Comparison of ENCODE assay signal across 24 mouse cellular contexts in genomic region chr14:19759277-19760193, GRCm38 (mm10). TPM values are rescaled to one million over a fixed set of nuclear protein-coding genes. Genes with fewer than 3 reads are reported as not detected.
DNase-seq lines count a peak whose midpoint lies in the region; ATAC-seq lines count a peak whose summit lies in the region.
"Had no signal": no experiment of that assay in that cellular context is flagged by ENCODE, and none has a peak within 500 bp of the region (broad histone marks: within the 10 kb centered on the region; RNA-seq: fewer than 3 reads in every experiment).

No protein-coding gene starts in this region.

- intact Hi-C loops in heart, postnatal 14 days (cut with DNase I), result no loop called here

- H3K9ac ChIP-seq in heart, embryonic 12.5 days, result peak overlapping the region; percentile 51; the same call in 1 of the 2 replicates
- H3K9ac ChIP-seq in limb, embryonic 12.5 days (replicated peaks), result no peak overlapping the region
- H3K9ac ChIP-seq in midbrain, embryonic 13.5 days (replicated peaks), result no peak overlapping the region
- H3K9ac ChIP-seq: embryonic facial prominence, embryonic 13.5 days; hindbrain, embryonic 12.5 days; limb, embryonic 15.5 days; liver, embryonic 15.5 days had no signal

- peaks cover 33% of the 10 kb centered on the region for H3K36me3 ChIP-seq in heart, embryonic 12.5 days
- H3K36me3 ChIP-seq in limb, embryonic 12.5 days, result peaks cover 45% of the 10 kb centered on the region
- no peaks in the 10 kb centered on the region for H3K36me3 ChIP-seq in midbrain, embryonic 13.5 days
- no peaks in the 10 kb centered on the region for H3K36me3 ChIP-seq in hindbrain, embryonic 10.5 days
- H3K36me3 ChIP-seq: hindbrain, embryonic 12.5 days; liver, embryonic 15.5 days had no signal

- no peaks in the 10 kb centered on the region for H3K27me3 ChIP-seq in heart, embryonic 12.5 days (replicated peaks)
- no peaks in the 10 kb centered on the region for H3K27me3 ChIP-seq in limb, embryonic 12.5 days
- 0 out of 2 replicates have a peak, but pooled peaks cover 1% of the 10 kb centered on the region for H3K27me3 ChIP-seq in midbrain, embryonic 13.5 days
- H3K27me3 ChIP-seq in hindbrain, embryonic 10.5 days (ENCODE audit: insufficient read depth, poor library complexity, severe bottlenecking), result no peaks in the 10 kb centered on the region
- H3K27me3 ChIP-seq: embryonic facial prominence, embryonic 13.5 days; hindbrain, embryonic 12.5 days; limb, embryonic 15.5 days; liver, embryonic 15.5 days had no signal

- H3K4me2 ChIP-seq in heart, embryonic 12.5 days, result peak overlapping the region; percentile 51
- H3K4me2 ChIP-seq in limb, embryonic 12.5 days, result no peak overlapping the region
- H3K4me2 ChIP-seq in midbrain, embryonic 13.5 days (replicated peaks), result no peak overlapping the region
- H3K4me2 ChIP-seq: embryonic facial prominence, embryonic 13.5 days; hindbrain, embryonic 12.5 days; limb, embryonic 15.5 days; liver, embryonic 15.5 days had no signal

- WGBS in heart, embryonic 12.5 days, result 6% methylated on average over 10 of the region's 10 CpGs
- WGBS in limb, embryonic 12.5 days, result 75% methylated on average over 10 of the region's 10 CpGs
- 85% methylated on average over 10 of the region's 10 CpGs for WGBS in midbrain, embryonic 13.5 days
- 89% methylated on average over 10 of the region's 10 CpGs for WGBS in hindbrain, embryonic 10.5 days

- H3K4me1 ChIP-seq in heart, embryonic 12.5 days (replicated peaks), result peaks cover 73% of the 10 kb centered on the region
- H3K4me1 ChIP-seq in limb, embryonic 12.5 days (replicated peaks), result peaks cover 36% of the 10 kb centered on the region
- H3K4me1 ChIP-seq in midbrain, embryonic 13.5 days (replicated peaks), result peaks cover 9% of the 10 kb centered on the region; the same call in 1 of the 2 replicates
- H3K4me1 ChIP-seq in hindbrain, embryonic 10.5 days (replicated peaks), result peaks cover 37% of the 10 kb centered on the region

- H3K9me3 ChIP-seq in heart, embryonic 12.5 days (replicated peaks), result no peaks in the 10 kb centered on the region
- H3K9me3 ChIP-seq in limb, embryonic 12.5 days, result no peaks in the 10 kb centered on the region
- no peaks in the 10 kb centered on the region for H3K9me3 ChIP-seq in midbrain, embryonic 13.5 days
- H3K9me3 ChIP-seq in hindbrain, embryonic 10.5 days, result no peaks in the 10 kb centered on the region
- H3K9me3 ChIP-seq: embryonic facial prominence, embryonic 13.5 days; hindbrain, embryonic 12.5 days; limb, embryonic 15.5 days; liver, embryonic 15.5 days; megakaryocyte, embryonic 14.5 days had no signal

- ATAC-seq in heart, embryonic 12.5 days (ENCODE audit: insufficient number of reproducible peaks, low FRiP score), result peak; percentile 52
- ATAC-seq in common myeloid progenitor, adult 5-6 weeks (replicated peaks; ENCODE audit: low read depth, poor library complexity, severe bottlenecking), result 0 out of 2 replicates have a peak, but pooled peaks have one; percentile 15
- ATAC-seq in limb, embryonic 12.5 days (ENCODE audit: insufficient number of reproducible peaks, insufficient read depth, low FRiP score, low TSS enrichment, low read depth), result no peak
- no peak for ATAC-seq in midbrain, embryonic 13.5 days
- ATAC-seq: forebrain, embryonic 16.5 days; inflammation-experienced regulatory T-cells, adult 6 months; midbrain, embryonic 16.5 days had no signal

- DNase-seq in heart, postnatal 14 days, result no peak
- DNase-seq in lung, postnatal 10 days, result peak; percentile 45
- DNase-seq in adrenal gland, postnatal 10 days, result no peak
- DNase-seq in hindbrain, embryonic 10.5 days (ENCODE audit: low spot score), result no peak
- DNase-seq: adrenal gland, adult 2 months; cerebellum, postnatal 10 days; gastrocnemius, postnatal 36 days; kidney, adult 9 months; right cerebral cortex, postnatal 14 days; spleen, adult 18-20 months; thymus, postnatal 36 days had no signal

- peak overlapping the region; percentile 97 for H3K27ac ChIP-seq in heart, embryonic 12.5 days (ENCODE audit: poor library complexity, severe bottlenecking)
- peak overlapping the region; percentile 62; the same call in 1 of the 2 replicates for H3K27ac ChIP-seq in limb, embryonic 12.5 days
- H3K27ac ChIP-seq in midbrain, embryonic 13.5 days, result no peak overlapping the region
- H3K27ac ChIP-seq in hindbrain, embryonic 10.5 days, result no peak overlapping the region
- H3K27ac ChIP-seq: embryonic facial prominence, embryonic 13.5 days; hindbrain, embryonic 12.5 days; limb, embryonic 15.5 days; liver, embryonic 15.5 days had no signal

- no peak overlapping the region for H3K4me3 ChIP-seq in heart, embryonic 12.5 days
- H3K4me3 ChIP-seq in limb, embryonic 12.5 days (replicated peaks), result no peak overlapping the region
- no peak overlapping the region for H3K4me3 ChIP-seq in midbrain, embryonic 13.5 days (replicated peaks)
- no peak overlapping the region for H3K4me3 ChIP-seq in hindbrain, embryonic 10.5 days
- H3K4me3 ChIP-seq: embryonic facial prominence, embryonic 13.5 days; hindbrain, embryonic 12.5 days; limb, embryonic 15.5 days; liver, embryonic 15.5 days; megakaryocyte, embryonic 14.5 days had no signal

RNA-seq across cellular contexts. Expression of gene Nid2, which starts 8.5 kb away (rescaled TPM):
- 204 and 208 TPM in 2 replicates for polyA plus RNA-seq in heart, embryonic 12.5 days (2016; fragmentation: Nextera tagmentation; extraction: Ambion mirVana)
- 10 to 100 TPM; 89.0 to 89.7 TPM for total RNA-seq in heart, postnatal 14 days (2021)
- 0.82 and 1.2 TPM in 2 replicates for total RNA-seq in common myeloid progenitor, adult 5-6 weeks (2017)
- 87.1 and 96.4 TPM in 2 replicates for polyA plus RNA-seq in limb, embryonic 12.5 days (2016; fragmentation: Nextera tagmentation; extraction: Ambion mirVana)
- polyA plus RNA-seq in midbrain, embryonic 13.5 days (2015; fragmentation: Nextera tagmentation; extraction: Ambion mirVana), result 35.1 and 40.7 TPM in 2 replicates
- 10 to 100 TPM; 59.7 to 74.5 TPM for total RNA-seq in adrenal gland, postnatal 10 days (2021)
- 52.3 and 53.2 TPM in 2 replicates for polyA plus RNA-seq in hindbrain, embryonic 10.5 days (2016; fragmentation: Nextera tagmentation; extraction: Ambion mirVana)
- total RNA-seq: neutrophil, adult 5-6 weeks had no signal

Comparison
In these comparisons a context has a peak if more than half of its experiments do, and no peak if none do; other contexts are left out.
1. ATAC-seq: peak in heart, embryonic 12.5 days (single experiment) and common myeloid progenitor, adult 5-6 weeks (single experiment); none in limb, embryonic 12.5 days (single experiment) and midbrain, embryonic 13.5 days (single experiment).
2. H3K27ac ChIP-seq: peak in heart, embryonic 12.5 days (single experiment) and limb, embryonic 12.5 days (single experiment); none in midbrain, embryonic 13.5 days (single experiment) and hindbrain, embryonic 10.5 days (single experiment).